Mouse (Mus musculus) inflammation-experienced regulatory T-cells (primary cell): Measurements from ENCODE around the gene Lat. TPM values are rescaled to one million over a fixed set of nuclear protein-coding genes. Genes with fewer than 3 reads are reported as not detected.

Experiments used
- polyA plus RNA-seq, 2 experiments: library from polyadenylated mRNA; unstranded; fragments of 100-300 nt; shearing (Covaris generic); gene quantifications; one replicate each; pipeline ENCODE4 v1.2.1; 2017

Lat gene
- 100 to 1,000 TPM; 795 to 824 TPM for polyA plus RNA-seq

GRCm38 (mm10) chr7:126369393-126369792, at the start of gene Lat:
Gene Lat, minus strand, starts transcription at chr7:126369570.

GRCm38 (mm10) chr7:126414725-126415124, 45.4 kb upstream of the Lat start, which contains the start of gene Cd19:
Gene Cd19, minus strand, starts transcription at chr7:126414889.

GRCm38 (mm10) chr7:126396298-126397119, 27.1 kb upstream of the Lat start, which contains the start of gene Nfatc2ip:
Gene Nfatc2ip, minus strand, starts transcription at chr7:126396737.

GRCm38 (mm10) chr7:126377278-126378158, 8.1 kb upstream of the Lat start, which contains the start of gene Spns1:
Gene Spns1, minus strand, starts transcription at chr7:126377450.

Other genes with a start within 250 kb of the Lat start
- gene Xpo6, start 169.1 kb downstream of the Lat start, polyA plus RNA-seq, result 100 to 1,000 TPM; 167 to 187 TPM
- gene Sbk1, start 97.0 kb downstream of the Lat start, polyA plus RNA-seq, result 10 to 100 TPM; 36.9 to 49.1 TPM
- gene Spns1, start 7.9 kb upstream of the Lat start, polyA plus RNA-seq, result 10 to 100 TPM; 53.8 to 65.9 TPM
- gene Nfatc2ip, start 27.2 kb upstream of the Lat start, polyA plus RNA-seq, result 1 to 10 TPM; 4.3 to 5.5 TPM
- gene Cd19, start 45.3 kb upstream of the Lat start, polyA plus RNA-seq, result 10 to 100 TPM in 1 of 2 experiments, 1 to 10 TPM in 1; 5.3 to 17.9 TPM
- 10 to 100 TPM; 59.6 to 64.4 TPM for gene Rabep2, start 59.2 kb upstream of the Lat start, polyA plus RNA-seq
- 1 to 10 TPM in 1 of 2 experiments, under 1 TPM in 1; 0.66 to 1.6 TPM for gene Atp2a1, start 93.5 kb upstream of the Lat start, polyA plus RNA-seq
- 10 to 100 TPM; 47.9 to 49.6 TPM for gene Sh2b1, start 105.9 kb upstream of the Lat start, polyA plus RNA-seq
- 100 to 1,000 TPM; 101 to 104 TPM for gene Tufm, start 117.8 kb upstream of the Lat start, polyA plus RNA-seq
- gene Atxn2l, start 133.9 kb upstream of the Lat start, polyA plus RNA-seq, result 100 to 1,000 TPM; 103 TPM
- gene Eif3c, start 196.8 kb upstream of the Lat start, polyA plus RNA-seq, result 100 to 1,000 TPM; 157 to 175 TPM
- gene Apobr, start 215.4 kb upstream of the Lat start, polyA plus RNA-seq, result 1 to 10 TPM; 3.1 to 5.4 TPM
- 100 to 1,000 TPM in 1 of 2 experiments, 10 to 100 TPM in 1; 81.6 to 107 TPM for gene Cln3, start 216.2 kb upstream of the Lat start, polyA plus RNA-seq
- under 1 TPM in 1 of 2 experiments, not detected in 1; 0.42 TPM for gene Il27, start 225.4 kb upstream of the Lat start, polyA plus RNA-seq